Mouse (Mus musculus) G1E (cell line): ENCODE data around the gene Ckap2l.

Source experiments
- CTCF ChIP-seq: IDR thresholded peaks from 2 replicates; pipeline ENCODE4 v1.5.1; 2012; ENCODE audit warnings: low read depth, low read length, inconsistent platforms, mixed read lengths
- GATA1 ChIP-seq: IDR thresholded peaks from 2 replicates; pipeline ENCODE4 v1.6.1; 2012; ENCODE audit warnings: borderline replicate concordance, low read length, inconsistent platforms, mixed read lengths
- GATA2 ChIP-seq: IDR thresholded peaks from 2 replicates; pipeline ENCODE4 v1.6.1; 2012; ENCODE audit warnings: low read depth, low read length, inconsistent platforms, borderline replicate concordance
- POLR2AphosphoS5 ChIP-seq: IDR thresholded peaks from 2 replicates; pipeline ENCODE4 v1.6.1; 2012; ENCODE audit warnings: low read depth, low read length, inconsistent platforms; ENCODE audit not compliant: insufficient replicate concordance
- TAL1 ChIP-seq: conservative IDR thresholded peaks from 2 replicates; pipeline ENCODE4 v1.6.1; 2012; ENCODE audit warnings: low read depth, low read length, inconsistent platforms, mixed read lengths

DNA sequence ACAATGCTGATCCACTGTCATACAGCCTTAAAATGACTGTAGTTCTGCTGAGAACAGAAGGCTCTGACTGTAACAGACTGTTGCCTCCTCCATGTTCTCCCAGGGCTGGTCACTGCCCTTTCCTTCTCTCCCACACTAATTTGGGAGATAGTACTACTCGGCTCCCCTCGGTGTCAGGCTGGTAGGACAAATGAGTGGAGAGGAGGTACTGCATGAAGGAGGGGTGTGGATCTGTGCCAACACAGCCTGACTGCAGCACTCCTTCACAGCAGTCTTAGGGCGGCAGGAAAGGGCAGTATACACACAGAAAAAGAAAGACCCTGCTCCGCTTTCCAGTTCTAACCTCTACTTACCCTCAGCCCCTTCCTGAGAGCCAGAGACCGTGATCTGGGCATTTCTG, 27.0 kb downstream of the Ckap2l start:
- TF ChIP-seq CTCF (no peak), GATA2 (no peak), GATA1 (no peak), TAL1 (no peak), POLR2AphosphoS5 (no peak)
